Mouse (Mus musculus): ENCODE results near the gene Mettl25.

The Mettl25 gene

GRCm38 (mm10) chr10:105840928-105841888 lies at the start of gene Mettl25, which contains the start of gene Ccdc59:
Gene Mettl25 (minus strand): TSS chr10:105841380.
Gene Ccdc59 (plus strand): TSS chr10:105841067.
- DNase-seq (ENCODE audit: extremely low read depth, low read depth, low spot score), result peak; percentile 19

GRCm38 (mm10) chr10:105867312-105867711 lies 26.1 kb upstream of the Mettl25 start:
- DNase-seq (ENCODE audit: extremely low read depth, low read depth, low spot score), result no peak

GRCm38 (mm10) chr10:105851136-105851535 lies 10.0 kb upstream of the Mettl25 start:
- no peak for DNase-seq (ENCODE audit: extremely low read depth, low read depth, low spot score)

GRCm38 (mm10) chr10:105850286-105850685 lies 9.1 kb upstream of the Mettl25 start:
- DNase-seq (ENCODE audit: extremely low read depth, low read depth, low spot score), result peak; percentile 40

GRCm38 (mm10) chr10:105842574-105842973 lies 1.4 kb upstream of the Mettl25 start:
- DNase-seq (ENCODE audit: extremely low read depth, low read depth, low spot score), result no peak

GRCm38 (mm10) chr10:105834627-105835228 lies 6.5 kb downstream of the Mettl25 start:
- DNase-seq (ENCODE audit: extremely low read depth, low read depth, low spot score), result no peak

- no peak for DNase-seq (ENCODE audit: extremely low read depth, low read depth, low spot score)
Measured at GRCm38 (mm10) chr10:105806259-105807010, 34.7 kb downstream of the Mettl25 start.

- no peak for DNase-seq (ENCODE audit: extremely low read depth, low read depth, low spot score)
Measured at GRCm38 (mm10) chr10:105803461-105803860, 37.7 kb downstream of the Mettl25 start.

- DNase-seq (ENCODE audit: extremely low read depth, low read depth, low spot score), result no peak
Measured at GRCm38 (mm10) chr10:105802132-105802531, 39.0 kb downstream of the Mettl25 start.

- DNase-seq (ENCODE audit: extremely low read depth, low read depth, low spot score), result no peak
Measured at GRCm38 (mm10) chr10:105801147-105801546, 40.0 kb downstream of the Mettl25 start.

- DNase-seq (ENCODE audit: extremely low read depth, low read depth, low spot score), result no peak
Measured at GRCm38 (mm10) chr10:105797250-105797924, 43.8 kb downstream of the Mettl25 start.

GRCm38 (mm10) chr10:105793776-105794552 lies 47.2 kb downstream of the Mettl25 start:
- no peak for DNase-seq (ENCODE audit: extremely low read depth, low read depth, low spot score)

- DNase-seq (ENCODE audit: extremely low read depth, low read depth, low spot score), result no peak
Measured at GRCm38 (mm10) chr10:105788744-105789486, 52.3 kb downstream of the Mettl25 start.

- no peak for DNase-seq (ENCODE audit: extremely low read depth, low read depth, low spot score)
Measured at GRCm38 (mm10) chr10:105783766-105784165, 57.4 kb downstream of the Mettl25 start.

GRCm38 (mm10) chr10:105774382-105774781 lies 66.8 kb downstream of the Mettl25 start:
- no peak for DNase-seq (ENCODE audit: extremely low read depth, low read depth, low spot score)

- DNase-seq (ENCODE audit: extremely low read depth, low read depth, low spot score), result no peak
Measured at GRCm38 (mm10) chr10:105772821-105773302, 68.3 kb downstream of the Mettl25 start.

GRCm38 (mm10) chr10:105763959-105764358 lies 77.2 kb downstream of the Mettl25 start:
- no peak for DNase-seq (ENCODE audit: extremely low read depth, low read depth, low spot score)

- no peak for DNase-seq (ENCODE audit: extremely low read depth, low read depth, low spot score)
Measured at GRCm38 (mm10) chr10:105760460-105760859, 80.7 kb downstream of the Mettl25 start.

- DNase-seq (ENCODE audit: extremely low read depth, low read depth, low spot score), result no peak
Measured at GRCm38 (mm10) chr10:105760046-105760445, 81.1 kb downstream of the Mettl25 start.

Measured in fat pad, adult 2 months (tissue).